ENCODE assay signal across 26 mouse cellular contexts in genomic region chr5:129270051-129270472, GRCm38 (mm10).
DNase-seq lines count a peak whose midpoint lies in the region; ATAC-seq and TF ChIP-seq lines count a peak whose summit lies in the region.
"Had no signal": no experiment of that assay in that cellular context is flagged by ENCODE, and none has a peak within 500 bp of the region (broad histone marks: within the 10 kb centered on the region; RNA-seq: fewer than 3 reads in every experiment).

No protein-coding gene starts in this region.

- no peak overlapping the region for H3K27ac ChIP-seq in embryonic facial prominence, embryonic 13.5 days
- H3K27ac ChIP-seq in embryonic facial prominence, embryonic 10.5 days (replicated peaks) = no peak overlapping the region
- peak overlapping the region; percentile 19; the same call in 1 of the 2 replicates for H3K27ac ChIP-seq in brown adipose tissue, adult 24 weeks (replicated peaks; ENCODE audit: low read depth, low read length)
- no peak overlapping the region for H3K27ac ChIP-seq in kidney, embryonic 16.5 days (ENCODE audit: low read length)
- H3K27ac ChIP-seq: forebrain, embryonic 15.5 days; heart, adult 2 months; hindbrain, embryonic 13.5 days; midbrain, embryonic 12.5 days; neural tube, embryonic 12.5 days had no signal

- no peak for TF ChIP-seq CTCF in E14TG2a.4 (conservative IDR thresholded peaks at IDR 0.05; ENCODE audit: low read length)

- no peaks in the 10 kb centered on the region for H3K36me3 ChIP-seq in embryonic facial prominence, embryonic 13.5 days
- no peaks in the 10 kb centered on the region for H3K36me3 ChIP-seq in embryonic facial prominence, embryonic 10.5 days (replicated peaks)
- no peaks in the 10 kb centered on the region for H3K36me3 ChIP-seq in E14TG2a.4 (ENCODE audit: insufficient read depth, low read length)
- H3K36me3 ChIP-seq in kidney, embryonic 16.5 days (ENCODE audit: insufficient read depth, low read length) = no peaks in the 10 kb centered on the region
- H3K36me3 ChIP-seq: forebrain, embryonic 15.5 days; heart, embryonic 12.5 days; hindbrain, embryonic 13.5 days; midbrain, embryonic 12.5 days; neural tube, embryonic 12.5 days had no signal

- H3K9me3 ChIP-seq in embryonic facial prominence, embryonic 13.5 days = no peaks in the 10 kb centered on the region
- no peaks in the 10 kb centered on the region for H3K9me3 ChIP-seq in embryonic facial prominence, embryonic 10.5 days
- H3K9me3 ChIP-seq in E14TG2a.4 (ENCODE audit: low read length) = peaks cover 3% of the 10 kb centered on the region
- H3K9me3 ChIP-seq in kidney, embryonic 16.5 days (ENCODE audit: low read length) = no peaks in the 10 kb centered on the region
- H3K9me3 ChIP-seq: forebrain, embryonic 15.5 days; heart, embryonic 12.5 days; hindbrain, embryonic 13.5 days; midbrain, embryonic 12.5 days had no signal

- no peak overlapping the region for H3K9ac ChIP-seq in embryonic facial prominence, embryonic 13.5 days
- no peak overlapping the region for H3K9ac ChIP-seq in kidney, embryonic 16.5 days (replicated peaks; ENCODE audit: low read length)
- H3K9ac ChIP-seq: forebrain, embryonic 15.5 days; heart, embryonic 12.5 days; hindbrain, embryonic 13.5 days; midbrain, embryonic 12.5 days; neural tube, embryonic 12.5 days had no signal

- 12% methylated on average over 5 of the region's 5 CpGs for WGBS in embryonic facial prominence, embryonic 13.5 days
- 15% methylated on average over 5 of the region's 5 CpGs for WGBS in embryonic facial prominence, embryonic 10.5 days
- 31% methylated on average over 5 of the region's 5 CpGs for WGBS in kidney, embryonic 16.5 days

- ATAC-seq in embryonic facial prominence, embryonic 13.5 days (ENCODE audit: insufficient number of reproducible peaks, insufficient read depth, low FRiP score, low TSS enrichment, low read depth) = peak; percentile 20; the same call in 1 of the 2 replicates
- ATAC-seq in kidney, embryonic 16.5 days (ENCODE audit: low FRiP score, low TSS enrichment) = no peak
- ATAC-seq: forebrain, embryonic 15.5 days; intestine, embryonic 16.5 days had no signal

- no peak overlapping the region for H3K4me2 ChIP-seq in embryonic facial prominence, embryonic 13.5 days
- H3K4me2 ChIP-seq in kidney, embryonic 16.5 days (replicated peaks; ENCODE audit: low read depth, low read length) = no peak overlapping the region
- H3K4me2 ChIP-seq: forebrain, embryonic 15.5 days; heart, embryonic 12.5 days; hindbrain, embryonic 13.5 days; midbrain, embryonic 12.5 days; neural tube, embryonic 12.5 days had no signal

- H3K27me3 ChIP-seq in embryonic facial prominence, embryonic 13.5 days = peaks cover 26% of the 10 kb centered on the region
- H3K27me3 ChIP-seq in embryonic facial prominence, embryonic 10.5 days (replicated peaks; ENCODE audit: low read depth, poor library complexity, severe bottlenecking) = peaks cover 30% of the 10 kb centered on the region
- H3K27me3 ChIP-seq in E14TG2a.4 (ENCODE audit: insufficient read depth, low read length) = no peaks in the 10 kb centered on the region
- peaks cover 3% of the 10 kb centered on the region for H3K27me3 ChIP-seq in kidney, embryonic 16.5 days (ENCODE audit: insufficient read depth, low read length)
- H3K27me3 ChIP-seq: forebrain, embryonic 15.5 days; midbrain, embryonic 12.5 days had no signal

- no peak for DNase-seq in embryonic facial prominence, embryonic 10.5 days (ENCODE audit: low spot score)
- DNase-seq in R1 (ENCODE audit: low read depth, low spot score) = peak; percentile 99
- DNase-seq in T-cell, adult 2 months (ENCODE audit: low spot score) = no peak
- DNase-seq: adrenal gland, postnatal 36 days; cerebellum, adult 18-20 months; cerebellum, postnatal 10 days; heart, adult 2 months; heart, postnatal 4 days; kidney, adult 9 months; kidney, postnatal 14 days; layer of hippocampus, adult 9-11 months; lung, postnatal 36 days; right cerebral cortex, adult 18-20 months; spleen, adult 18-20 months; thymus, postnatal 14 days had no signal

- H3K4me1 ChIP-seq in embryonic facial prominence, embryonic 13.5 days = no peaks in the 10 kb centered on the region
- peaks cover 18% of the 10 kb centered on the region for H3K4me1 ChIP-seq in embryonic facial prominence, embryonic 10.5 days
- H3K4me1 ChIP-seq in E14TG2a.4 (replicated peaks; ENCODE audit: low read depth, low read length) = peaks cover 69% of the 10 kb centered on the region
- peaks cover 14% of the 10 kb centered on the region for H3K4me1 ChIP-seq in brown adipose tissue, adult 24 weeks (ENCODE audit: control insufficient read depth, insufficient read depth, insufficient read length, low read length)
- peaks cover 8% of the 10 kb centered on the region; the same call in 1 of the 2 replicates for H3K4me1 ChIP-seq in kidney, embryonic 16.5 days (ENCODE audit: insufficient read depth, low read length)
- H3K4me1 ChIP-seq: heart, embryonic 12.5 days; midbrain, embryonic 12.5 days had no signal

- no peak overlapping the region for H3K4me3 ChIP-seq in embryonic facial prominence, embryonic 13.5 days
- no peak overlapping the region for H3K4me3 ChIP-seq in embryonic facial prominence, embryonic 10.5 days
- H3K4me3 ChIP-seq in E14TG2a.4 (replicated peaks; ENCODE audit: low read length) = peak overlapping the region; percentile 20
- no peak overlapping the region for H3K4me3 ChIP-seq in brown adipose tissue, adult 24 weeks (ENCODE audit: insufficient read depth, low read depth, low read length)
- H3K4me3 ChIP-seq in kidney, embryonic 16.5 days (ENCODE audit: low read length) = no peak overlapping the region
- H3K4me3 ChIP-seq: forebrain, embryonic 15.5 days; heart, adult 2 months; heart, embryonic 12.5 days; hindbrain, embryonic 13.5 days; midbrain, embryonic 12.5 days; myocyte; neural tube, embryonic 12.5 days had no signal
